Mouse (Mus musculus): Measurements from ENCODE around the gene Eci3.

Gene Eci3

DNA sequence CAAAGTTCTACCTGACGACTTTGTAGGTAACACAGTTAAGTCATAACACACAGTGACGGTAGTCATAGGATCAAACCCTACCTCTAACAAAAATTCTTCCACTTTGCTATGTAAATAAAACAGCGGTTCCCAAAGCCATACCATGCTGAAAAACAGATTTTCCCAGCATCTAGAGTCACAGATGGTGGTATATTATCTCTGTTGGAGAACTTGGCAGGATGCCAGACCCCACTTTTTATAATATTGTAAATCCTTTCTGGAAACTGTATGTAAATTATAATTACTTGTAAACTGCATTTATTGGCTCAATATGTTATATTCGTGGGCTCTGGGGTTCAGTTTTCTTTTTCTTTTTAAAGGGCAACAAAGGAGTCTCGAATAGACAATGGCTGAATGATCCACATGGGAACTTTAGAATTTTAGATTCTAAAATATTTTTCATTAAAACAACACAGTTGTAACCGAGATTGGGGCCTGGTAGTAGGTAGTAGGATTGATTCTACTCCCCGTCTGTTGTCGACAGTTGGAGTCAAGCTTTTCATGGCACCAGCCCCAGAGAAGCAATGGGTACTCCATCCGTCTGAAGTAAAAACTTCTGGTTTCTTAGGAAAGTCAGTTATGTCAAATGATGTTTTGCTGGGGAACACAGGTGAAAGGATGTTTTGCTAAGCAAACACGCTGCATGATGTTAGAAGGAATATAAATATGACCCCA lies 28.5 kb downstream of the Eci3 start:
- peak; percentile 34 for DNase-seq (ENCODE audit: low read depth, low spot score)

DNA sequence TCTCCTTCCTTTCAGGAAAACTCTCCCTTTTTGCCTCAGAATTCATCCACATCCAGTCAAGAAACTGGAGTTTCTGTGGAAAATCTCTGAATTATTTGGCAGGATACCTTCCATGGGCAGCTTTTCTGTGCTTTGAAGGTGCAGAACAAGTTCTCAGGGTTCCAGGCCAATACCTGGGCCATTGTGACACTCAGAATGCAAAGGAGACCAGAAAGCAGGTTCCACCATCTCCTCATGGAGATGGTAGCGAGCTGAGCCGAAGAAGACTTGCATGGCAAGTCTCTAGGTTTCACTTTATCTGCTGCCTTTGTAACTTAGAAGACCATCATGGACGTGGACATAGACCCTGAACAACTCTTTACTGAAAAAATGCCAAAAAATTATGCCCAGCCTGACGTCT lies 39.4 kb downstream of the Eci3 start, which contains the start of the genes Fam217a and 4933417A18Rik:
TSS of gene Fam217a (minus strand) at position 101 of the 400 bp plus-strand sequence.
TSS of gene 4933417A18Rik (plus strand) at position 200 of the 400 bp plus-strand sequence.
- no peak for DNase-seq (ENCODE audit: low read depth, low spot score)

GRCm38 (mm10) chr13:34916520-34917167 lies 47.0 kb downstream of the Eci3 start:
- DNase-seq (ENCODE audit: low read depth, low spot score), result no peak

GRCm38 (mm10) chr13:34914614-34915013 lies 49.0 kb downstream of the Eci3 start:
- no peak for DNase-seq (ENCODE audit: low read depth, low spot score)
